Mouse (Mus musculus) R1 (cell line): Measurements from ENCODE around the gene Samd4b.
A peak's percentile ranks its signal among the peaks of the same experiment; 100 is the strongest.

Source experiments
- DNase-seq: peaks from one replicate; pipeline ENCODE4 v3.0.0-alpha.2; 2018; ENCODE audit warnings: low read depth, low spot score

Gene Samd4b

GRCm38 (mm10) chr7:28591862-28592261, 6.1 kb downstream of the Samd4b start:
- no peak for DNase-seq

- DNase-seq, result no peak
Observed at GRCm38 (mm10) chr7:28587644-28588043, 10.3 kb downstream of the Samd4b start.

- no peak for DNase-seq
Observed at GRCm38 (mm10) chr7:28586663-28587411, 11.1 kb downstream of the Samd4b start.

GRCm38 (mm10) chr7:28585001-28585400, 12.9 kb downstream of the Samd4b start:
- DNase-seq, result no peak

GRCm38 (mm10) chr7:28584468-28584867, 13.5 kb downstream of the Samd4b start:
- no peak for DNase-seq

GRCm38 (mm10) chr7:28583570-28584344, 14.2 kb downstream of the Samd4b start:
- no peak for DNase-seq

GRCm38 (mm10) chr7:28582841-28583240, 15.1 kb downstream of the Samd4b start:
- no peak for DNase-seq

- no peak for DNase-seq
Observed at GRCm38 (mm10) chr7:28581721-28582120, 16.2 kb downstream of the Samd4b start.

GRCm38 (mm10) chr7:28579826-28580225, 18.1 kb downstream of the Samd4b start:
- DNase-seq, result no peak

- peak; percentile 93 for DNase-seq
Observed at GRCm38 (mm10) chr7:28578543-28579053, 19.3 kb downstream of the Samd4b start.

- no peak for DNase-seq
Observed at GRCm38 (mm10) chr7:28577826-28578542, 20.0 kb downstream of the Samd4b start.

GRCm38 (mm10) chr7:28576271-28576914, 21.6 kb downstream of the Samd4b start:
- no peak for DNase-seq

GRCm38 (mm10) chr7:28575597-28575996, 22.3 kb downstream of the Samd4b start:
- no peak for DNase-seq

- DNase-seq, result no peak
Observed at GRCm38 (mm10) chr7:28573236-28573635, 24.7 kb downstream of the Samd4b start.

- DNase-seq, result no peak
Observed at GRCm38 (mm10) chr7:28572689-28573088, 25.3 kb downstream of the Samd4b start.

- peak; percentile 44 for DNase-seq
Observed at GRCm38 (mm10) chr7:28570982-28571682, 26.8 kb downstream of the Samd4b start.

- DNase-seq, result no peak
Observed at GRCm38 (mm10) chr7:28570291-28570981, 27.5 kb downstream of the Samd4b start.

GRCm38 (mm10) chr7:28568253-28568652, 29.7 kb downstream of the Samd4b start:
- DNase-seq, result peak; percentile 81

- no peak for DNase-seq
Observed at GRCm38 (mm10) chr7:28567539-28567938, 30.4 kb downstream of the Samd4b start.

GRCm38 (mm10) chr7:28565407-28565806, 32.5 kb downstream of the Samd4b start:
- DNase-seq, result no peak
